Mouse (Mus musculus) intestine, embryonic 16.5 days (tissue): ENCODE results near the gene Camk2d. TPM values are rescaled to one million over a fixed set of nuclear protein-coding genes. Genes with fewer than 3 reads are reported as not detected.

ENCODE experiments used
- ATAC-seq: fragments of 200-750 bp; cut with Nextera tagmentation; 2 replicates; pipeline ENCODE4 v1.8.0; 2017; ENCODE audit warnings: moderate TSS enrichment, moderate library complexity
- H3K27ac ChIP-seq: fragments of 300-500 bp; sonication (generic); 2 replicates; pipeline ENCODE4 v1.5.1; 2014; ENCODE audit warnings: mild to moderate bottlenecking, low read length
- H3K27me3 ChIP-seq: fragments of 300-500 bp; sonication (generic); replicated peaks from 2 replicates; pipeline ENCODE4 v1.6.1; 2014; ENCODE audit warnings: low read length, control low read depth, mixed read lengths; ENCODE audit not compliant: control insufficient read depth, insufficient read depth
- H3K36me3 ChIP-seq: fragments of 300-500 bp; sonication (generic); 2 replicates; pipeline ENCODE4 v1.6.1; 2014; ENCODE audit warnings: low read length, control low read depth; ENCODE audit not compliant: control insufficient read depth, insufficient read depth
- H3K4me1 ChIP-seq: fragments of 300-500 bp; sonication (generic); 2 replicates; pipeline ENCODE4 v1.6.1; 2014; ENCODE audit warnings: low read length, control low read depth, mixed read lengths; ENCODE audit not compliant: control insufficient read depth, insufficient read depth
- H3K4me2 ChIP-seq: fragments of 300-500 bp; sonication (generic); 2 replicates; pipeline ENCODE4 v1.6.1; 2014; ENCODE audit warnings: low read depth, low read length, control low read depth
- H3K4me3 ChIP-seq: fragments of 300-500 bp; sonication (generic); 2 replicates; pipeline ENCODE4 v1.5.1; 2014; ENCODE audit warnings: mild to moderate bottlenecking, low read length
- H3K9ac ChIP-seq: fragments of 300-500 bp; sonication (generic); 2 replicates; pipeline ENCODE4 v1.6.1; 2014; ENCODE audit warnings: low read depth, low read length
- H3K9me3 ChIP-seq: fragments of 300-500 bp; sonication (generic); 2 replicates; pipeline ENCODE4 v1.6.1; 2016; ENCODE audit warnings: low read length, control low read depth; ENCODE audit not compliant: control insufficient read depth
- WGBS: fragments of 180-500 bp; shearing (Covaris S2); extraction: QIAGEN DNeasy Blood & Tissue Kit; methylation state at CpG from one replicate; pipeline ENCODE4 v1.1.7; 2014; 5-methylcytosine and 5-hydroxymethylcytosine counted together
- polyA plus RNA-seq: library from polyadenylated mRNA; unstranded; fragments of >200 nt; fragmentation: Nextera tagmentation; extraction: Ambion mirVana; gene quantifications from 2 replicates; pipeline ENCODE4 v1.2.1, GENCODE M21; 2015

Camk2d gene
- polyA plus RNA-seq, 1 experiment from 2014 or later = 37.6 TPM

DNA sequence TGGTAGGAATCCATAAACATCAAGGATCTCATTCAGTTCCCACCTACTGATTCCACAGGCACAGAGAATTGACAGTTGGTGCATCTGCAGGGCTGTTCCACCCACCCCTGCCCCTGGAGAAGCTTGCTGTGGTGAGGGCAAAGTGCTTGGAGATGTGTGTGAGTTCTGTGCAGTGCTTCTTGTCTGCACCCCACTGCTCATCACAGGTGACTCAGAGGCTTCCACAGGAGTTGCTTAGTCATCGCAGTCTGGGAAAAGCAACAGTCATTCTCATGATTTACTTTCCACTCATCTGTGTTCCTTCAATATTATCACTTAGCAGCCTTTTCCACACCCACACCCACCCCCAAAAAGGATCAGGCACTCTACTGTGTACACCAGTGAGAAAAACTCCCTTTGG is 252.0 kb downstream of the Camk2d start:
- no peak for ATAC-seq
- no peak overlapping the region for H3K4me3 ChIP-seq
- H3K9ac ChIP-seq = no peak overlapping the region
- H3K4me1 ChIP-seq = no peaks in the 10 kb centered on the region
- WGBS = 100% methylated on average over 1 of the region's 1 CpGs
- H3K9me3 ChIP-seq = no peaks in the 10 kb centered on the region
- no peak overlapping the region for H3K4me2 ChIP-seq
- no peaks in the 10 kb centered on the region for H3K27me3 ChIP-seq
- no peak overlapping the region for H3K27ac ChIP-seq
- H3K36me3 ChIP-seq = no peaks in the 10 kb centered on the region

DNA sequence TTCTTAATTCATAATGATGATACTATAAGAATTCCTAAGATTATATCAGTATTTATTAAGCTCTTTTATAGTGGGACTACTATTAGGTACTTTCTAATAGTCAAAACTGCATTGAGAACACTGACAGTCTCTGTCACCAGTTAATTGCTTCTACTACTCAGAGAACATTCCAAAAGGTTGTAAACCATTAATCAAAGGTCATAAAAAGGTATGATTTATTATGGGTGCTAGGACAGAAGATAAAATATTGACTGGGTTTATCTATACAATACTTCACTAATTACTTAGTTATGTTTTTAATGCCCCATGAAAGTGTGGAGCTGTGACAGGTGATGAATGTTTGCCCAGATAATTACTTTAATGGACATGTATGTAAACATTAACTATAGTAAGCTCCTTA is 264.3 kb downstream of the Camk2d start:
- peak; percentile 69 for ATAC-seq
- Histone ChIP-seq H3K4me2 (no peak overlapping the region), H3K27me3 (0 out of 2 replicates have a peak, but pooled peaks cover 2% of the 10 kb centered on the region), H3K27ac (no peak overlapping the region), H3K4me1 (no peaks in the 10 kb centered on the region), H3K4me3 (no peak overlapping the region), H3K9ac (no peak overlapping the region), H3K9me3 (no peaks in the 10 kb centered on the region), H3K36me3 (no peaks in the 10 kb centered on the region)

DNA sequence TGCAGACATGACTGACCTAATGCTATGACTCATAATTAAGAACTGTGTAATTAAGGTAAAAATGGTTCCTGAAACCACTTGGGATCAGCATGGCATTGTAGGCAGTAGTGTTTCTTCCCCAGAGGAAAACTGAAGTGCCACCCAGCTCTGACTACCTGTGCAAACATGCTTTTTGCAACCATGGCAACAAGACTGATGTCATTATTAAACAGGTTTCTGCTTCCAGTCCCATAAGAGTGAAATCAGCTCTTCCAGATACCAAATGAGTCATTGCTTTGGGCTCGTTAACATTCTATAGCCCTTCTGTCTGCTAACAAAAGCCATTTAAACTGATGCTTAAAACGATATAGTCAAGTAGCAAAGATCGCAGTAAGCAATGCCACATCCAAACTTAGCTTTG is 273.5 kb downstream of the Camk2d start:
- Histone ChIP-seq H3K4me2 (no peak overlapping the region), H3K36me3 (no peaks in the 10 kb centered on the region), H3K27me3 (no peaks in the 10 kb centered on the region; the same call in 1 of the 2 replicates), H3K4me1 (no peaks in the 10 kb centered on the region), H3K9ac (no peak overlapping the region), H3K4me3 (no peak overlapping the region), H3K27ac (no peak overlapping the region), H3K9me3 (no peaks in the 10 kb centered on the region)
- WGBS = 54% methylated on average over 3 of the region's 3 CpGs
- no peak for ATAC-seq

DNA sequence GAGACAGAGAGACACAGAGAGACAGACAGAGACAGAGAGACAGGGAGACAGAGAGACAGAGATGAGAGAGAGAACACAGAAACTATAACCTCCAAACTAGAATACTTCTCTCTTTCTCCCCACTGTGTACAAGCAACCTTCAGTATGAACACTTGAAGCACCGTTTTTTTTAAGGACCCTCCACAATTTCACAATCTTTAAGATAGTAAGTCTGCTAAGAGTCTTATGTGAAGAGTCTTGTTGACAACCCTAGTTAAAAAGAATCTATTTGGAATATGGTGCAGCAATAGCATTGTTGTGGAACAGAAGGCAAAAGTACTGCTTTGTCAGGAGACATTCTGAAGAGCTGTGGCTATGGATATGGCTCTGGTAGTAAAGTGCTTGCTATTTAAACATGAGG is 274.6 kb downstream of the Camk2d start:
- Histone ChIP-seq H3K36me3 (no peaks in the 10 kb centered on the region), H3K27ac (no peak overlapping the region), H3K4me3 (no peak overlapping the region), H3K9me3 (no peaks in the 10 kb centered on the region), H3K4me2 (no peak overlapping the region), H3K4me1 (no peaks in the 10 kb centered on the region), H3K9ac (no peak overlapping the region), H3K27me3 (no peaks in the 10 kb centered on the region; the same call in 1 of the 2 replicates)
- no peak for ATAC-seq
- WGBS = 81% methylated on average over 1 of the region's 1 CpGs

- H3K9me3 ChIP-seq = no peaks in the 10 kb centered on the region
- 16% methylated on average over 1 of the region's 1 CpGs for WGBS
- no peaks in the 10 kb centered on the region for H3K4me1 ChIP-seq
- no peak overlapping the region for H3K27ac ChIP-seq
- H3K36me3 ChIP-seq = no peaks in the 10 kb centered on the region
- no peaks in the 10 kb centered on the region; the same call in none of the 2 replicates for H3K27me3 ChIP-seq
- no peak overlapping the region for H3K4me2 ChIP-seq
- H3K9ac ChIP-seq = no peak overlapping the region
- ATAC-seq = peak; percentile 96
- no peak overlapping the region for H3K4me3 ChIP-seq
Measured at GRCm38 (mm10) chr3:126878233-126878632, 282.1 kb downstream of the Camk2d start.

GRCm38 (mm10) chr3:126886090-126886489 is 290.0 kb downstream of the Camk2d start:
- no peak for ATAC-seq
- no peaks in the 10 kb centered on the region for H3K36me3 ChIP-seq
- WGBS = 68% methylated on average over 4 of the region's 4 CpGs

DNA sequence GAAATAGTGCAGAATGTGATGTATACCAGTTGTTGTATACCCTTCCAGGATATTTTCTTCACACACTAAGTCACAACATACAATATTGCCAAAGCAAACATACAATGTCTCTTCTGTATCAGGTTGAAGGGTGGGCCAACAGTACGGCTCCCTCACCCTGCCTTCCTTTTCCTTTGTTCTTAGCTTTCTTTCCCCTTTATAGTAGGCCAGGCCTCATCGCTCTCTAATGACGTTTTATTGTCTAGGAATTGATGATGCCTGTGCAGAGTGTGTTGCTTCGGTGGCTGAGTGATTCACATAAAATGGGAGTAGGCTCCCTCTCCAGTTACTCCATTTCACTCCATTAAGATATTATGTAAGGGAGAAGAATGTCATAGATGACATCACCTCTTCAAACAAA is 290.5 kb downstream of the Camk2d start:
- no peaks in the 10 kb centered on the region for H3K36me3 ChIP-seq
- H3K9me3 ChIP-seq = no peaks in the 10 kb centered on the region
- no peak overlapping the region for H3K27ac ChIP-seq
- H3K4me3 ChIP-seq = no peak overlapping the region
- no peak overlapping the region for H3K4me2 ChIP-seq
- no peaks in the 10 kb centered on the region for H3K27me3 ChIP-seq
- H3K4me1 ChIP-seq = no peaks in the 10 kb centered on the region
- H3K9ac ChIP-seq = no peak overlapping the region
- 68% methylated on average over 4 of the region's 4 CpGs for WGBS
- no peak for ATAC-seq

More at GRCm38 (mm10) chr3:126886090-126886489, 290.0 kb downstream of the Camk2d start:
- no peaks in the 10 kb centered on the region for H3K4me1 ChIP-seq
- H3K27ac ChIP-seq = no peak overlapping the region
- no peak overlapping the region for H3K4me3 ChIP-seq
- no peaks in the 10 kb centered on the region for H3K9me3 ChIP-seq
- H3K9ac ChIP-seq = no peak overlapping the region
- H3K27me3 ChIP-seq = no peaks in the 10 kb centered on the region
- no peak overlapping the region for H3K4me2 ChIP-seq

Other genes with a start within 250 kb of the Camk2d start
- gene Arsj, start 232.6 kb upstream of the Camk2d start, polyA plus RNA-seq = 1.6 and 1.7 TPM in 2 replicates